In genomic region chr9:14523408-14524043, GRCm38 (mm10) we compare ENCODE assay signal across 9 mouse cellular contexts. TPM values are rescaled to one million over a fixed set of nuclear protein-coding genes. Genes with fewer than 3 reads are reported as not detected.
A peak's percentile ranks its signal among the peaks of the same experiment; 100 is the strongest.
DNase-seq lines count a peak whose midpoint lies in the region; ATAC-seq and TF ChIP-seq lines count a peak whose summit lies in the region.
"Had no signal": no experiment of that assay in that cellular context is flagged by ENCODE, and none has a peak within 500 bp of the region (broad histone marks: within the 10 kb centered on the region; RNA-seq: fewer than 3 reads in every experiment).

No protein-coding gene starts in this region.

- H3K4me2 ChIP-seq in forebrain, embryonic 14.5 days (ENCODE audit: low read length) = no peak overlapping the region
- H3K4me2 ChIP-seq: heart, embryonic 13.5 days had no signal

- H3K4me3 ChIP-seq in forebrain, embryonic 14.5 days (ENCODE audit: low read depth, low read length) = no peak overlapping the region
- no peak overlapping the region for H3K4me3 ChIP-seq in lung, adult 2 months (replicated peaks; ENCODE audit: extremely low read depth, low read depth, low read length)
- H3K4me3 ChIP-seq: heart, embryonic 13.5 days had no signal

- no peak for TF ChIP-seq POLR2A in lung, adult 2 months (IDR thresholded peaks at IDR 0.05; ENCODE audit: borderline replicate concordance, extremely low read depth, low read depth, low read length)

- H3K9me3 ChIP-seq in forebrain, embryonic 14.5 days (replicated peaks; ENCODE audit: control insufficient read depth, low read length) = no peaks in the 10 kb centered on the region
- H3K9me3 ChIP-seq: heart, embryonic 13.5 days had no signal

- no peak overlapping the region for H3K27ac ChIP-seq in forebrain, embryonic 14.5 days (ENCODE audit: low read depth, low read length)
- H3K27ac ChIP-seq: heart, embryonic 13.5 days had no signal

- TF ChIP-seq CTCF in lung, adult 2 months (IDR thresholded peaks at IDR 0.05; ENCODE audit: insufficient read depth, low read length) = peak; percentile 87

- ATAC-seq in forebrain, embryonic 14.5 days = peak; percentile 80; the same call in 1 of the 2 replicates

- peak; percentile 74 for DNase-seq in ES-CJ7 (ENCODE audit: low read depth, low spot score)
- peak; percentile 30 for DNase-seq in c-Kit-positive CD71-positive TER-119-positive erythroid progenitor cells, embryonic 14.5 days (ENCODE audit: low spot score)
- DNase-seq in forebrain, embryonic 14.5 days (ENCODE audit: low spot score) = peak; percentile 80
- peak; percentile 81 to 82 for DNase-seq in heart, postnatal 36 days
- peak; percentile 82 for DNase-seq in layer of hippocampus, adult 11-12 months (ENCODE audit: low spot score)
- peak; percentile 75 for DNase-seq in lung, adult 2 months
- DNase-seq in ovary, adult 18-20 months (ENCODE audit: low spot score) = peak; percentile 60
- DNase-seq in thymus, adult 18-20 months = peak; percentile 36 to 41

- intact Hi-C loops in heart, postnatal 36 days (cut with DNase I) = loop anchor here (1.0 to 5.0 kb wide), 3 partner anchors 131 to 239 kb away; no protein-coding TSS in a partner anchor

- 7% methylated on average over 4 of the region's 4 CpGs for WGBS in forebrain, embryonic 14.5 days
- 2% methylated on average over 4 of the region's 4 CpGs for WGBS in lung, adult 2 months

- no peaks in the 10 kb centered on the region for H3K4me1 ChIP-seq in forebrain, embryonic 14.5 days (ENCODE audit: control insufficient read depth, insufficient read depth, low read length)
- peaks cover 4% of the 10 kb centered on the region for H3K4me1 ChIP-seq in lung, adult 2 months (ENCODE audit: control insufficient read depth, insufficient read depth, low read length)

- no peaks in the 10 kb centered on the region for H3K36me3 ChIP-seq in forebrain, embryonic 14.5 days (ENCODE audit: control insufficient read depth, insufficient read depth, low read length)
- H3K36me3 ChIP-seq: heart, embryonic 13.5 days had no signal

- no peak overlapping the region for H3K9ac ChIP-seq in forebrain, embryonic 14.5 days (ENCODE audit: low read length)
- H3K9ac ChIP-seq: heart, embryonic 13.5 days had no signal

- H3K27me3 ChIP-seq in forebrain, embryonic 14.5 days (replicated peaks; ENCODE audit: control insufficient read depth, insufficient read depth, low read length) = no peaks in the 10 kb centered on the region
- H3K27me3 ChIP-seq: heart, embryonic 13.5 days had no signal

RNA-seq across cellular contexts. Expression of gene Cwc15, which starts 23.1 kb away (rescaled TPM):
- 175 and 186 TPM in 2 replicates for polyA plus RNA-seq in forebrain, embryonic 14.5 days (2014; fragmentation: Nextera tagmentation; extraction: Ambion mirVana)
- total RNA-seq in heart, postnatal 36 days (2021) = 10 to 100 TPM; 68.5 to 72.9 TPM
- 7.9 and 12.5 TPM in 2 replicates for polyA plus RNA-seq in lung, adult 2 months (2012; rRNA removed)

RNA-seq across cellular contexts. Expression of gene Kdm4d, which starts 23.2 kb away (rescaled TPM):
- polyA plus RNA-seq in forebrain, embryonic 14.5 days (2014; fragmentation: Nextera tagmentation; extraction: Ambion mirVana) = 0.36 and 0.38 TPM in 2 replicates
- not detected for total RNA-seq in heart, postnatal 36 days (2021)
- 0.12 and 0.21 TPM in 2 replicates for polyA plus RNA-seq in lung, adult 2 months (2012; rRNA removed)
- polyA plus RNA-seq: heart, embryonic 13.5 days had no signal

Comparison
In these comparisons a context has a peak if more than half of its experiments do, and no peak if none do; other contexts are left out.
1. DNase-seq: peak in every context shown above with its lines; median percentile 82 in layer of hippocampus, adult 11-12 months; 82 in heart, postnatal 36 days; 80 in forebrain, embryonic 14.5 days; 75 in lung, adult 2 months; 74 in ES-CJ7; 60 in ovary, adult 18-20 months; 38 in thymus, adult 18-20 months; 30 in c-Kit-positive CD71-positive TER-119-positive erythroid progenitor cells, embryonic 14.5 days.
2. RNA of gene Cwc15, which starts 23.1 kb away (polyA plus RNA-seq): 175 to 186 TPM in forebrain, embryonic 14.5 days; 7.9 to 12.5 TPM in lung, adult 2 months; every median in the first group is over 10 times any median in the second.